Mouse (Mus musculus) c-Kit-negative CD71-positive TER-119-positive erythroid progenitor cells, embryonic 14.5 days (primary cell): ENCODE results near the gene Gnpat.

Experiments used
- DNase-seq: peaks from one replicate; pipeline ENCODE4 v3.0.0-alpha.2; 2013; ENCODE audit warnings: low read depth, low spot score

Gnpat gene

DNA sequence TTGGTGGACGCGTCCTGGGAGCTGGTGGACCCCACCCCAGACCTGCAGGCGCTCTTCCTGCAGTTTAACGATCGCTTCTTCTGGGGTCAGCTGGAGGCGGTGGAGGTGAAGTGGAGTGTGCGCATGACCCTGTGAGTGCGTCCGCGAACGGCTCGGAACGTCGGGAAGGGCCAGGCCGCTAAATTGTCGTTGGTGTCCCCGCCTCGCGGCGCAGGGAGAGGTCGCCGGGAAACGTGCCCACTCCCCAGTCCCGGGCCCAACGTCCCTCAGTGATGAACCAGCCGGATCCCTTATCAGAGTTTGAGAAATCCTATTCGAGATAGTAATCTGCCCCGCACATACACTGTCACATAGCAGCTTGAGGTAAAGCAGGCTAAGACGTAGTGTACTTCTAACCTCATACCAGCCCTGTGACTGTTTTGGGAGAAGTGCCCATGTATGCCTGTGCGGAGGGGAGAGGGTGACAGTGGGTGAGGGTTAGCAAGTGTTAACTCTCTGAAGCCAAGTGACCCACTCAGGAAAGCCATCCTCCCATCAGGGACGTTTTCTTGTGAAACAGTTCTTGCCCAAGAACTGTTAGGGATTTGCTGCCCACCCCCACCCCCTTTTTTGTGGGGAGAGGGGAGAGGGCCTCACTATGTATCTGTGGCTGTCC, 35.5 kb downstream of the Gnpat start:
- DNase-seq, result peak; percentile 5

DNA sequence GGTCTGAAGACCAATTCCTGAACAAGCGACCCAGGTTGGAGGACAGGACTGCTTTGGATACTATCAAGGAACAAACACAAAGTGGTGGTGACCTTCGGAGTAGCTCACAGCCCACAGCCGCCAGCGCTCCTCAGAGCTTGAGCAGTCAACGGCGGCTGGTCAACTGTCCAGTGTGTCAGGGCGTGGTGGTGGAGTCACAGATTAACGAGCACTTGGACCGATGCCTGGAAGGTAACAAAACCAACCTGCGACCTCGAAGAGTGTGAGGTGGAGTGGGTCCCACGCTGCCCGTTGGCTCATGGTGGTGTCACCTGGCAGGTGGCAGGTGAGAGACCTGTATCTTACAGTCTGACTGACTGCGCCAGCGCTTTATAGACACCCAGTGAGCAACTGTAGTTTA, 40.4 kb downstream of the Gnpat start:
- no peak for DNase-seq

DNA sequence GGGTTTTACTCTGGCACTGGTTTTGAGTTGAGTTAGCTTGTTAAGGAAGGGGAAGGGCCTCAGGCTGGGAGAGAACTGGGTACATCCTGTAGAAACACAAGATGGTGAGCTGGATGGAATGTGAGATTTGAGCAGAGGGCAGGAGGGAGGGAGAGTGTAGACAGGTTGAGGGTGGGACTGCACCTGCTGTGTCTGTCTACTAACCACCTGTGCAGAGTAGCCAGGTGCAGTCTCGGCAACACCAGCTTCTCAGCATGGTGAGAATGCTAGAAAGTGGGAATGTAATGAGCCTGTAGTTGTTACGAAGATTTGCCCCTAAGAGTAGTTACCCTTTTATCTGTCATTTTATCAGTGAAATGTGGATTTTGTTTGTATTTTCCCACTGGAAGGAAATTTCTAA, 42.6 kb downstream of the Gnpat start:
- DNase-seq, result no peak

DNA sequence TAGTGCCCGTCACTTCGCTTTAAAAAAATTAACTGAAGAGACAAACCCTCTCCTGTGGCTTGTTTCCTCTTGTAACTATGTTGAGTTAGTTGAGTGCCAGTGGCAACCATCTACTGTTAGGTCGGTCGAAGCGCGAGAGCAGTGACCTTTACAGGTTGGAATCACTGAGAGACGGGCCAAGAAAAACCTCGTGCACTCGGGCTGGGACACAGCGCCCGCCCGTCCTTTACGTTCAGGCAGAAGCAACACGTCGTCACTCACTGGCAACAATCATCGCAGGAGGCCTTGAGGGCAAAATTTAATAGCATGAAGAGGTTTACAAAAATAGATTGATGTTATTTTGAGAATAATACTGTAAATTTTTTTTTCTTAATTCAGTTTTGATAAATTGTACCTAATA, 47.1 kb downstream of the Gnpat start:
- no peak for DNase-seq

DNA sequence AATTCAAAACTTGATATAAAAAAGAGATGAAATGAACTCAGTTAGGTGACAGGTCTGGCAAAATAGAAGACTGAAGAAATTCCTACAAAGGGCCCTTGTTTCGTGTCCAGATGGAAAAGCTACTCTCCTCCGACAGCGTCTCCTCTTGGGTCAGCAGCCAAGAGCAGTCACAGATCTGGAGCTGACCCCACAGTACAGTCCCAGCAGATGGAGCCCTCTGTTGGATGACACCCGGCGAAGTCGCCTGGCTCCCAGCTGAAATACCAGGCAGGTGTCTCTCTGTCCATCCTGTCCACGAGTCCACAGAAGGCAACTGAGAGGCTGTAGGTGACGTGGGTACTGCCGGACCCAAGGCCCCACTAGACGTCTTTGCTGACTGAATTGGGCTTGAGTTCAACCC, 47.5 kb downstream of the Gnpat start:
- no peak for DNase-seq

- DNase-seq, result no peak
These were observed 49.4 kb downstream of the Gnpat start for GRCm38 (mm10) chr8:124911938-124912872.

- no peak for DNase-seq
These were observed 51.2 kb downstream of the Gnpat start for GRCm38 (mm10) chr8:124914061-124914460.

- DNase-seq, result no peak
These were observed 55.1 kb downstream of the Gnpat start for GRCm38 (mm10) chr8:124917741-124918484.

DNA sequence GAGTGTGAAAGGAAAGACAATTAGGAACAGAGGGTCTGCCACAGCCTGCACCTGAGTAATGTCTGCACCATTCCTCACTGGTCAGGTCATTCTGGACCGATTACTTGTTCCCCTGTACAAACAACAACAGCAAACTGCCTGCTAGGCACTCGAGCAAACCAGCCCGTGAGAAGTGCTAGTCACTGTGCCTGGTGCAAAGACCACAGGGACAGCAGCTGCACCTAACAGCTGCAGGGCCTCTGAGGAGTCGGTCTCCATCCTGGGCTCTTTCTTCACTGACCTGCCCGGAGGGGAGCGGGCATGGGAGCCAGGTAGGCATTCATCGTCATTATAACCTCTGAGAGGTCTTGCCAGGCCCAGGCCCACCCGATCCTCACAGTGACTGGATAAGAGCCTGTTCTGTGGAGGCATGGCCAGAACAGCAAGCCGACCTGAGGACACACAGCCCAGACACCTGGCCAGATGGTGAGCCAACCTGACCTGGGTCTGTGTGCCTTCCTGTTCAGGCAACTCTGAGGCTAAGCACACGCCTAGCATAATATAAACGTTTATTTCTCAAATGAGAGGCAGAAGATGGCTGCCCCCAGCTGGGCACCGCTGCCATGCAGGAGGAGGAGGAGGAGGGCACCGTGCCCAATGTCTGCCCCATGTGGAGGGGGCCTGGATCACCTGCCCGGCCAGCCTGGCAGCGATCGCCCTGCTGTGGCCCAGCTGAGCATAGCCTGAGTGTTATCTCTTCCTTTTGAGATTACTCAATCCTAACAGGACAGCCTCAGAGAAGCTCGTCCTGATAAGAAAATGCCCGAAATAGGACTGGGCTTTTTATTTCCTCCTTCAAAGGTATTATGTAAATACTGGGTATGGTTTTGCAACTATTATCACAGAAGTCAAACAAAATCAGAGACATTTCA, 58.8 kb downstream of the Gnpat start:
- DNase-seq, result no peak

DNA sequence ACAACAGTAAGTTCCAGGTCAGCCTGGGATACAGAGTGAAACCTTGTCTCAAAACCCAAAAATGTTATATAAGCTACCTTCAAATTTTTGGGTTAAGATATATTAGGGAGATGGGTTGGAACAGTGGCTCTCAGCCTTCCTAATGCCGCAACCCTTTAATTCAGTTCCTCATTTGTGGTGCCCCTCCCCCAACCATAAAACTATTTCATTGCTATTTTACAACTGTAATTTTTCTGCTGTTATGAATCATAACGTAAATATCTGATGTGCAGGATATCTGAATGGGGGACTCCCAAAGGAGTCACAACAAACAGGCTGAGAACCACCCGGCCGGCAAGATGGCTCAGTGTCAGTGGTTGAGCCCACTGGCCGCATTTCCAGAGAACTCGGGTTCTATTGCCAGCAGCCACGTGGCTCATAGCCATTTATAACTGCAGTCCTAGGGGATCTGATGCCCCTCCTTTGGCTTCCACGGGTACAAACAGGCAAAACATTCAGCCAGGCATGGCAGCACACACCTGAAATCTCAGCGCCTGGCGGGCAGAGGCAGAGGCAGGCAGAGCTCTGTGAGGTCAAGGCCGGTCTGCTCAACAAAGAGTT, 59.8 kb downstream of the Gnpat start:
- no peak for DNase-seq

DNA sequence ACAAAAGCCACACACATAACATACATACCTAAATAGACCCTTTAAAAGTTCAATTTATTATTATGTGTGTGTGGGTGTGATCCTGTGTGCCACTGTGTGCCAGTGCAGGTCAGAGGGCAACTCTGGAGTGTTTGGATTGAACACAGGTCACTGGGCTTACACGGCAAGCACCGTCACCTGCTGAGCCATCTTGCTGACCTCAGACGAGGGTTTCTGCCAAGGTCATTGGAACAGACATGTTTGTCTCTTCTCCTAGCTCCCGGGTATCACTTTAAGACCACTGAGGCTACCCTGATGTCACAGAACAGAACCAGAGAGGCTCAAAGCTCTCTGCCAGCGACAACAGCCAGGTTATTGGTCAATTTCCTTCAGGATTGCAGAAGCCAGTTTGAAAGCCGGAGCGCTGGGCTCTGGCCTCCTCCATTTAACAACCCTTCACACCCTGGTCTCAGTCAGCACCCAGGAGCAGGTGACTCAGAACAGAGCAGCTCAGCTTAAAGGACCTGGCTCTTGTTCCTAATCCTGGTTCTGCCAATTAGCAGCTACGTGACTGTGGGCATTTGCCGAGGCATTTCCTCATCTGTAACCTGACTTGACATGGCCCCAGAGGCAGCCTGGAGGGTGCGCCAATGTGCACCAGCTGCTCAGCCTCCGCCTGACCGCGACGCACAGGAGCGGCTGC, 61.3 kb downstream of the Gnpat start:
- no peak for DNase-seq

GRCm38 (mm10) chr8:124925544-124926266, 62.9 kb downstream of the Gnpat start:
- no peak for DNase-seq

GRCm38 (mm10) chr8:124926351-124926771, 63.5 kb downstream of the Gnpat start:
- DNase-seq, result no peak

- no peak for DNase-seq
These were observed 66.2 kb downstream of the Gnpat start for GRCm38 (mm10) chr8:124929006-124929405.

DNA sequence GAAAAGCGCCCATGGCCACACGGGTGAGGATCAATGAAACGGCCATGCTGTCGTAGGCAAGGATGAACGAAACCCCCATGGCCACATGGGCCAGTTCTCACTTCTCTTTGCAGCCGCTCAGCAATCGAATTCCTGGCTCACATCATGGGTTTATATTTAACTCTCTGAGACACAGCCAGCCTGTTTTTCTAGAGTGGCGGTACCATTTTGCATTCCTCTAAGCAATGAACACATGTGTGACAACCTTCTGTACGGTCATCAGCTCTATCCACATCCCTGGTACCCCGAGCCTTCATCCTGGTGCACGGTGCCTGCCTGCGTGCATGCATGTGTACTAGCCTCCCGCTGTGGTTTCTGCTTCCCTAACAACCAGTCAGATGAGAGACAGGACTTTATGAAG, 67.3 kb downstream of the Gnpat start:
- DNase-seq, result no peak

DNA sequence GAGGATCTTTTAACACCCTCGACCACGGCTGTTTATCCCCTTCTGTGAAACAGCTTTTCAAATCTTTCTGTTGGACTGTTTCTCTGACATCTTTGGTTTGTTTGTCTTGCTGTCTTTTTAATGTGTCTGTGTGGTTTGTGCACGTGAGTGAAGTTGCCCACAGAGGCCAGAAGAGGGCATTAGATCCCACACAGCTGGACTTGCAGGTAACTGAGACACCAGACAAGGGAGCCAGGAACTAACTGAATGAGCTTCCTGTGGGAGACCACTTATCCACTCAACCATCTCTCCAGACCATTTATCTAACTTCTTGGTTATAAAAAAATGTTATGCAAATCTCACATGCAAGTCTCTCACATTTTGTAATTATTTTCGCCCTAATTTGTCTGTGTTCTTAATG, 67.8 kb downstream of the Gnpat start:
- DNase-seq, result no peak

DNA sequence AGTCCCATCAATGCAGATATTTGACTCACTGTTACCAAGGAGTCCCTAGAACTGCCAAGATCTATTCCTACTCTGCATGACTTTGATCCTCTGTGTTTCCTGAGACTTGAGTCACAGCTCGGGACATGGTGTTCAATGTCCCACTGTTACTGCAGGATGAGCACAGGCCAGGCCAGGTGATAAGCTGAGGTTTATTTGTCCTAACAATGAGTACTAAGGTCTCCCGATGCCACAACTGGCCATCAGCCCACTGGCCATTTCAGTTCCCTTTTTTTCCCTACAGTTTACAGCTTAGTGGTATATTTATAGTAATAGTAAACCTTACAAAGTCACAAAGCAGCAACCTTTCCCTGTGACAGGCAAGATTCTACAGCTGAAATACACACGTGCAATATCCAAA, 69.6 kb downstream of the Gnpat start:
- no peak for DNase-seq

GRCm38 (mm10) chr8:124935116-124935515, 72.3 kb downstream of the Gnpat start:
- DNase-seq, result no peak

DNA sequence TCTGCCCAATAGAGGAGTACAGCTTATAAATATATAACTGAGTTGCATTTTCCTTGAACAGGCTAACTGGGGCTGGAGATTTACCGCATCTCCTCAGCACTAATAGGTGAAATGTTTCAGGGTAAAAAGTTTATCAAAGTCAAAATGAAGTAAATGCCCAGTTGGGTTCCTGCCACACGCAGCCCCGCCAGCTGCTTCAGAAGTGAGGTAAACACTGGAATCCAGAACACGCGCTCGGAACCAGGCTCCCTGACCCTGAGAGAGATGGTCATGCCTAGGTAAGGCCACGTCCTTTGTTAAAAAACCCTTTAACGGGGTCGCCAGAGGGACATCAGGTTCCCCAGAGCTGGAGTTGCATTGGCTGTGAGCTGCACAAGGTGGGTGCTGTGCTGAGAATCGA, 73.9 kb downstream of the Gnpat start:
- no peak for DNase-seq

- no peak for DNase-seq
These were observed 74.5 kb downstream of the Gnpat start for GRCm38 (mm10) chr8:124937293-124937692.
